Mouse (Mus musculus): ENCODE data around the gene Pcif1.
A peak's percentile ranks its signal among the peaks of the same experiment; 100 is the strongest.

Gene Pcif1

DNA sequence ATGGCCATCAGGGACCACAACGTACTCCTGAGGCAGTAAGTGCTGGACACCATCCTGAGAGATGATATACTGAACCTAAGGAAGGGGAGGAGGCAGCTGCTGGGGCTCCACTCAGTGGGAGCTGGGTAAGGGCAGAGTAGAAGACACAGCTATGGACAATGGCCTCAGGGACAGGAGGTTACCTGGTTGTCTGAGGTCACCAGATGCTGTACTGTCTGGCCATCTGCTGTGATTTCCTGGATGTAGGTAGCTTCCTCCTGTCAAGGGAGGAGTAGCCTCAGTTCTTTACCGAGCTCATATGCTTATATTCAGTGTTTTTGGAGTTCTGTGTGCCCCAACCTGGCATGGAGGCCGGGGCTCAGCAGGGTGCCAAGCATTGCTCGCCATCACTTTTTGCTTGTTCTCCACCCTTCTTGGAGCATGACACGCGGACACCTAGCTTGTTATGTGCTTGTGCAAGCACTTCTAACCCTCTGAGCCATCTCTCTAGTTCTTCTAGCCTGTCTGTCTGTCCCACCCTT, 13.7 kb downstream of the Pcif1 start:
- DNase-seq (ENCODE audit: low read depth, low spot score): no peak

DNA sequence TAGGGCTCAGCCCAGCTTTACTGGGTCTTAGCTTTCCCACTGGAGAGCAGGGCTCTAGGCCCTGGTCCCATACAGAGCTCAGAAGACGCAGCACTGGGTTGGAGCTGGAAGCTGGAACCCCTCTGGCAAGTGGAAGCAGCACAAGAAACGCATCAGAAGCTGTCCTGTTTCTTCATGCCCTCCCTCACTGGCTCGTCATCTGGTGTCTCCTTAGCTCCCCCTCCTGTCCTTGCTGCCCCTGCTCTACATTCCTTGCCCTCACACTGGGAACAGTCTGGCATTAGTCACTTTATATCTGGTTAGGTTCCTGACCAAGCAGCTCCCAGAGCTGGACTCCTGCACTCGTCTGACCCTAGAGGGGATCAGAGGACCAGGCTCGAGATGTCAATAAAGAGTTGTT, 14.9 kb downstream of the Pcif1 start:
- DNase-seq (ENCODE audit: low read depth, low spot score): no peak

DNA sequence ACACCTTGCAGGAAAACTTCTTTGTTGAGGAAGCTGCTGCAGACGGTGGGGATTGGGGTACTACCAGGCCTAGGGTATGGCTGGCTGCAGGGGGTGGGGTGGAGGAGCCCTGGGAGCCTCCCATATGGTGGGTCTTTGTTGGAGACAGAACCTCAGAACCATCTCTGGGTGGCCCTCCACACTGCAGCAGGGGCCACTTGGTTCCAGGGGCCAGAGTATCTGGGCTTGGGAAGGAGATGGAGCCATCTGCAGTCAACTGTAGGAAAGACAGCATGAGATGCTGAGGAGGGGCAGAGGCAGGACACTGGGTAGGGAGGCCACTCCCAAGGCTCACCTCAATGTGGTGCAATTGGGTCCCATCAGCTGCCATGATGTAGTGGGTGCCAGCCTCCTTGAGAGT, 15.5 kb downstream of the Pcif1 start:
- no peak for DNase-seq (ENCODE audit: low read depth, low spot score)

DNA sequence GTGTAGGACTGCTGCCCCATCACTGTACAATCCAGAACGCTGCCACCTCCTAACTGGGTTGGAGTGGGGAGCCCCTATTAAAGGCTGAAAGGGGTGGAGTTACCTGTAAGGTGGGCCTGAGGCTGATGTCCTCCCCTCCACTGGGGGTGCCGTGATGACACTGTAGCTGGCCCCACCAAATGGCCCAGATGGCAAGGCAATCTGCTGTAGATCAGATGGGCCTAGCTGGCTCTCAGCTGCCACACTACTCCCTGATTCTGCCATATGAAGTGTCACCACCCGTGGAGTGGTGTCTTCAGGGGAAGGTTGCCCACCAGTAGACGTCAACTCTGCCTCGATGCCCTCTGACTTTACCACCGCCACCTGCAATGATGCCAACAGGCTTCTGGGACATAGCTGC, 16.8 kb downstream of the Pcif1 start:
- no peak for DNase-seq (ENCODE audit: low read depth, low spot score)

DNA sequence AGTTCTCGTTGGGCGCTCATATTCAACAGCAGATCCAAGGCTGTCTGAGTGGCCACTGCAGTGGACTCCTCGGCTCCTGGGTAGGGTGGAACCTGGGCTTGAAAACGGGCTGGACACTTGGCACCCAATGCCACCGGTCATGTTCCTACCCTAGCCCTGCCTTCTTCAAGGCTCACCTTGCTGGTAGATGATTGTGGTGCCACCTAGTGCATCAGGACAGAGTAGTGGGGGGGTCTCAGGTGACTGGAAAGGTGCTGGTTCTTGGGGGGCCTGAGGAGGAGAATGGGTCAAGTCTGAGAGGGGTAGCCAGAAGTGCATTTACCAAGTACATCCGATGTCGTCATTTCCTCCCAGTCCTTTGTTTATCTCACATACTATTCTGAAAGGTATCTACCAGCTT, 18.9 kb downstream of the Pcif1 start:
- DNase-seq (ENCODE audit: low read depth, low spot score): no peak

DNA sequence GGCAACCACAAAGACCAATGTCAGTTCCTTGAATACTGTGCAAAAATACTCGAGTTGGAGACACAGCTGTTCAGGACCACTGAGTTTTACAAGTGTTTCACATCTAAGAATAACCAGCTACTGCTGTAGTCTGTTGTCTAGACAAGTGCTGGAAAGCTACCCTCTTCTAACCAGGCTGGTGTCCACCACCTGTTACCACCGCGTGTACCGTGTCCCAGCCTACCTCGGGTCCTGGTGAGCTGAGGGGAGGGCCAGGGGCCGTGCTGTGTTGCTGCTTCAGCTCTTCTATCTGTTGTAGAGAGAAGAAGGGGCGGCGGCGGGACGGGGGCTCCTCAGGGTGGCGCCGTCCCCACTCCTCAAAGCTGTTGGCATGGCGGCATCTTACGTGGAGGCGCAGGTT, 19.9 kb downstream of the Pcif1 start:
- no peak for DNase-seq (ENCODE audit: low read depth, low spot score)

DNA sequence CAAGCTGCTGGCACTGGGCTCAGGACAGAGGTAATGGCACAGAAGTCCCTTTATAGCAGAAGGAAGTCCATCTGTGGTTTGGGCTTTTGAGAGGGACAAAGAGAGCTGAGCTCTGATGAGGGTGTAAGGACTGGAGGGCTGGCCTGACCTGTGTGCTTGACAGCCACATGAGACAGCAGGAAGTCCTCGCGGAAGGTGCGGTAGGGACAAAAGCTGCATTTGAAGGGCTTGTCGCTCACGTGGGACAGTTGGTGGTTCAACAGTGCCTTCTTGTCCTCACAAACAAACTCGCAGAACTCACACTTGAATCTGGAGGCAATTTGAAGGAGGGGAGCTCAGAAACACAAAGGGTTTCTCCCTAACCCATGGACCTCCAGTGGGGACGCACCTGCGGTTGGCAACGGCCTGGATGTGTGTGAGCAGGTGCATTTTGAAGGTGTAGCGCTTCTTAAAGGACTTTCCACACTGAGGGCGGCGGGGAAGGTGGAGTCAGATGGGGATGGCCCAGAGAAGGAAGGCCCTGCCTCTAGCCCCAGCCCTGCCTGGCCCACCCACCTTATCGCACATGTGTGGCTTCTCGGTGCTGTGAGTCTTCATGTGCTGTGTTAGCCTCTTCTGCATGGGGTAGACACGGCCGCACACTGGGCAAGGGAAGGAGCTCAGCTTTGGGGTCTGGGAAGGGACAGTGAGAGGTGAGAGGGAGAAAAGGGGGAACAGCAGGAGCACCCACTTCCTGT, 20.8 kb downstream of the Pcif1 start:
- DNase-seq (ENCODE audit: low read depth, low spot score): no peak

DNA sequence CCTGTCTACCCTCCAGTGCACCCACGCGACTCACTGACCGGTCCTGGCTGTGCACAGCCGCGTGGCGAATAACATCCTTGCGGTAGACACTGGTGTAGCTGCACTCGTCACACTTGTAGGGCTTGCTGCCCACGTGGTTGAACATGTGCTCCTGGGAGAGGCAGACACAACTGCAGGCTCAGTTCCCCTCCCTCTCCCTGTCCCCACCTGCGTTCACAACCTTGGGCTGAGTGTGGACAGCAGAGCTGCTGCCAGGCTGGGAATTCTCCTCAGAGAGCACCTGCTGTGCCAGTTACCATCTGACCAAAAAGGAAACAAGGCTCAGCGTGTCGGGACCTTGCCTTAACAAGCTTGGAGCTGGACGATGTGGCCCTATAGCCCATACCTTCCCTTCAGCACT, 22.3 kb downstream of the Pcif1 start:
- no peak for DNase-seq (ENCODE audit: low read depth, low spot score)

DNA sequence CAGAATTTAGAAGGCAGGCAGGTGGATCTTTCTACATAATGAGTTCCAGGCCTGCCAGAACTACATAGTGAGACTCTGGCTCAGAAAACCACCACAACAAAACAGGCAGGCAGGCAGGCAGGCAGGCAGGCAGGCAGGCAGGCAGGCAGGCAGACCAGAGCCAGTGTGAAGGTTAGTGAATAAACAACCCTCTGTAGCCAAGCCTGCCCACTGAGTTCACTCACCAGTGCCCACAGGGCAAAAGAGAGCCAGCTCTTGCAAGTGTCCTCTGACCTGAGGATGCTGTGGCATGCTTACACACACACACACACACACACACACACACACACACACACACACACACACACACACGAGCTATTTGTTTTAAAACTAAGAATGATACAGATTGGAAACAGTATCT, 24.4 kb downstream of the Pcif1 start:
- DNase-seq (ENCODE audit: low read depth, low spot score): no peak

DNA sequence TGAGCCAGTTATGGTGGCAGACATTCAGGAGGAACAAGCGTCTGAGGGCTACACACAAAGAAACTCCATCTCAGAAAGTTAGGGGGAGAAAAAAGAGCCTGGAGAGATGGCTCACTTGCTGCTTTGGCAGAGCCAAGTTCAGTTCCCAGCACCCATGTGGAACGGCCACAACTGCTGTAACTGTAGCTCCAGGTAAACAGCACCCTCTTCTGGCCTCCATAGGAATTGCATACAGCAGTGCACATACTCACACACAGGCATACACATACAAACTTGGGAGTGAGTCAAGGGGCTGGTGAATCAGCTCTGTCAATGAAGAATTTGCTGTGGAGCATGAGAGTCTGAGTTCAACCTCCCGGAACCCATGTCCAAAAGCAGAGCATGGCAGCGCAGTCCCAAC, 27.0 kb downstream of the Pcif1 start:
- no peak for DNase-seq (ENCODE audit: low read depth, low spot score)

DNA sequence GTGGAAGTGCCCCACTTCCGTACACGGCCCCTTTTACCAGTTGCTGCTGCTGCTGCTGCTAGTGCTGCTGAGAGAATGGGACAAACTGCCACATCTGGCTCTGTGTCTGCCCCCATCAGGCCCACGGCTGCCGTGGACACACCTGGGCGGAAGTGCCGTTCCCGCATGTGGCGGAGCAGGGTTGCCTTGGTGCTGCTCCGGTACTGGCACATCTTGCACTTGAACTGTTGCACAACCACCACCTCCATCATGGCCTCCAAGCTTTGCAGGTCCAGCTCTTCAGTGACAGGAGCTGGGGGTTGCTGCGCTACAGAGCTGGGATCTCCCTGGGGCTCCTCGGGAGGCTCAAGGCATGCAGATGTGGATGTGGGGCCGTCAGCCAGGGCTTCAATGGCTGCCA, 28.4 kb downstream of the Pcif1 start:
- DNase-seq (ENCODE audit: low read depth, low spot score): no peak

DNA sequence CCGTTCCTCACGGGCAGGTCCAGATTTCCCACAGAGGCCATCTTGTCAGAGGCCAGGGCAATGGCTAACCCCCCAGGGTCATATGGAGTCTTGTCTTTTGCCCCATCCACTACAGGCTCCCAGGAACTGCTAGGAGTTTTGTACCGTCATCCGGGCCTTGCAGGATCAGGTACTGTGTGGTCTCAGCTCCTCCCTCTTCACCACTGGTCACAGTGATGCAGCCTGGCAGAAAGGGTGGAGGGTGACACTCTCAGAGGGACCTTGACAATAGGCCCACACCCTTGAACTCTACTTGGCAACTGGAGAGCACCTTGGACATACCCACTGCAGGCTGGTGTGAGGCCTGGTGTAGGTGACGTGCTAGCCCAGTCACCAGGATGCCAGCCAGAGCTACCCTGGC, 28.9 kb downstream of the Pcif1 start:
- no peak for DNase-seq (ENCODE audit: low read depth, low spot score)

DNA sequence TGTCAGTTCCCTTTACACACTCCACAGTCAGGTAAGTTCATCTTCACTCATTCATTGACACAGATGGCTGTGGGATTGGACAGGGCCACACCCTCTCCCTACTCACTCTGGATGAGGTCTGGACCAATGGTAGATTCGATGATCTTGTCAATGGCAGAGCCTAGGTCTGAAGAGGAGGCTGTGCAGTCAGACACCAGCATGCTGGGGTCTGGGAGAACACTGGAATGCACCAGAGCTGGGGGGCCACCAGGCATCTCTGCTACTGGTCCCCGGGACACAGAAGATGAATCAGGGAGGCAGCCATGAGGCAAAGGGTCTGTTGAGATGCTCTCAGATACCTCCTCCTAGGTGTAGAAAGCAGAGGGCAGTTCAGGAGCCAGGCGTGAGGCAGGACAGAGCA, 30.0 kb downstream of the Pcif1 start:
- DNase-seq (ENCODE audit: low read depth, low spot score): no peak

DNA sequence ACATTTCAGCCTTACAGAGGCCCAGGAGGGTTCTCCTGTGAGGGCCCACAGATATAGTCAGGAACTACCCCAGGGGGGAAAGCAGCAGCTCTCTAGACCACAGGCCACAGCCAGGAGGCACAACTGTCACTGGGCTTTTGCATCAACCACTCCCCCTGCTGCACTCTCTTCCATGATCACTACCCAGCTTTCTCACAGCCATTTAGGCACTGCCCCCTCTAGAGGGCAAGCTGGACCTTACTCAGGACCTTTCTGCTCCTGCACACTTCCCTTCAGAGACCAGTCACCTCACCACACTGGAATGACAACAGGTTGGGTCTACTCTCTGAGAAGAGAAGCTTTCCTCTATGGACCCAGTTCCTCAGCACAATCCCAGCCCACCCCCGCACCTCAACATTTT, 30.4 kb downstream of the Pcif1 start:
- no peak for DNase-seq (ENCODE audit: low read depth, low spot score)

DNA sequence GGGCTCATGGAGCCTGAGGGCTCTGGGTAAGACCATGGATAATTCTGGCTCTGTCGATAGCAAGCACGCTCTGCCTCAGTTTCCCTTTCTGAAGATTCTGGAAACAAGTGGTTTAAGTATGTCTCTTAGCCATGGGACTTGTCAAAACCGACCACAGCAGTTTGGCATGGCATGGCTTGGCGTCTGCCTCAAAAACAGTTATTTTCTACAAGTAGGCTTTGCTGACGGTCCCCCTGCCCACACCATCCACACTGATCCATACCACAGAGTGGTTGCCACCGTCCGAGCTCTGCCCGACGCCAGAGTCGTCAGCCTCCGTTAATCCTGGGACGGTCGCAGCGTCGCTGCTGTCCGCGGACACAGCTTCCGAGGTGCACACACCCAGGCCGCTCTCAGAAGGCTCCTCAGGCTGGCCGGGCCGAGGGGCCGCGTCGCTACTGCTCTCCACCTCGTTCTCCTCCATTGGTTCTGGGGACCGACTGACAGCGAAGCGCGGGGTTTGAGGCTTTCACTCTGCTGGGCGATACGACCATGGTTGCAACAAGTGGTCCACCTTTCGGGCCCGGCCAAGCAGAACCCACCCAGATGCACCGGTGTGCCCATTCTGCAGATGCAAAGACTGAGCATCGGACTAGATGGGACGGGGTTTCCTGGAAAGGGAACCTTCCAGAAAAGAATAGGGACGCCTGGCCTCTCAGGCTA, 31.4 kb downstream of the Pcif1 start:
- DNase-seq (ENCODE audit: low read depth, low spot score): no peak

DNA sequence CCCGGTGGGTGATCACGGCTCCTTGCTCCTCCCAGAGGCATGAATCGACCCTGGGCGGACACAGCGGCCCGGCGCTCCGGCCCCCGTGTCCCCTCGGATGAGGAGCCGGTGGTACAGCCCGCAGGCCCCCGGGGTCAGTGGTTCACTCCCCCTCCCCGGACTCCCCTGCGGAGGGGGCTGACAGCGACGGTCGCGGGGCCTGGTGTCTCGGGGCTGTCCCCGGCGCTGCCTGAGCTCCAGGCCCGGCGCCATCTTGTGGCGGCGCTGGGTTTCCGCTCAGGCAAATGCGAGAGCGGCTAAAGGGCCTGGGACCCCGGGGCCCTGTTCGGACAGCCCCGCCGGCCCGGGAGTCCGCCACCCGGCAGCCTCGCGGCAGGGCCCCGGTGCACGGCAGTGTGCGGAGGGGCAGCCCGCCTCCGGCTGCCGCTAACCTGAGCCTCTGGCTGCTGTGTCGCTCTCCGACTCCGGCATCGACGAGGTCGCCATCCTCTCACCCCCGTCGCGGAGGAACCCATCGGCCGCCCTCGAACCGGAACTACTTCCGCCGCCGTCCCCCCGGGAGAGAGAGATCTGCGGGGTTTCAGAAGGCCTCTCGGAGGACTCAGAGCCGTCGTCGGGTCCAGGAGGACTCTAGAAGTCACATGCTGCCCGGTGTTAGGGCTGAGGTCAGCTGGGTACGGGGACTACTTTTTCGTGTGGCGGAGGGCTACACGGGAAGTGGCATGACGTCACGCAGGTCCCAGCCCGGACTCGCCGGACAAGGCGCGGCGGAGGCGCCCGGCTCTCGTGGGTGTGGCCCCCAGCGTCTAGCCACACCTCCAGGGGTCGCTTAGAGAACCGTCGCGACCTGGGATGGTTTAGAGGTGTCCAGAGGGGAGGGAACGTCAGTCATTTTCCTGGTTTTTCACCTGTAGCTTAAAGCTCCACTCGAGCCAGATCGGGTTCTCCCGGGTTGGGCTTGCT, 32.3 kb downstream of the Pcif1 start, which contains the start of gene Zfp335:
Gene Zfp335, minus strand, starts transcription at position 672 of the 963 bp plus-strand sequence.
- peak; percentile 91 for DNase-seq (ENCODE audit: low read depth, low spot score)

DNA sequence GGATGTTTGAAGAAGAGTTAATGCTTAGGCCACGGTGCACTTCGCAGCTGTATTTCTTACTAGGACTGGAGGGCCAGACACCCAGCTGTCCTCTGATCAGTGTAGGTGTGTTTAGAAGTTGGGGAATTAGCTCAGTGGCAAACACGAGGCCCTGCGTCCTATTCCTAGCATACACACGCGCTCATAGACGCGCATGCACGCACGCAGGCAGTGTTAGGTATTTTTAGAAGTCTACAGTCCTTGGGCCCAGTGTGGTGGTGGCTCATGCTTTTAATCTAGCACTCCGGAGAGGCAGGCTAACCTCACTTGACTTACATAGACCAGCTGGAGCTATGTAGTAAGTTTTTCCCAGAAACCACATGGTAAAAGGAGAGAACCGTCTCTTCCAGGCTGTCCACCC, 33.0 kb downstream of the Pcif1 start:
- DNase-seq (ENCODE audit: low read depth, low spot score): no peak

DNA sequence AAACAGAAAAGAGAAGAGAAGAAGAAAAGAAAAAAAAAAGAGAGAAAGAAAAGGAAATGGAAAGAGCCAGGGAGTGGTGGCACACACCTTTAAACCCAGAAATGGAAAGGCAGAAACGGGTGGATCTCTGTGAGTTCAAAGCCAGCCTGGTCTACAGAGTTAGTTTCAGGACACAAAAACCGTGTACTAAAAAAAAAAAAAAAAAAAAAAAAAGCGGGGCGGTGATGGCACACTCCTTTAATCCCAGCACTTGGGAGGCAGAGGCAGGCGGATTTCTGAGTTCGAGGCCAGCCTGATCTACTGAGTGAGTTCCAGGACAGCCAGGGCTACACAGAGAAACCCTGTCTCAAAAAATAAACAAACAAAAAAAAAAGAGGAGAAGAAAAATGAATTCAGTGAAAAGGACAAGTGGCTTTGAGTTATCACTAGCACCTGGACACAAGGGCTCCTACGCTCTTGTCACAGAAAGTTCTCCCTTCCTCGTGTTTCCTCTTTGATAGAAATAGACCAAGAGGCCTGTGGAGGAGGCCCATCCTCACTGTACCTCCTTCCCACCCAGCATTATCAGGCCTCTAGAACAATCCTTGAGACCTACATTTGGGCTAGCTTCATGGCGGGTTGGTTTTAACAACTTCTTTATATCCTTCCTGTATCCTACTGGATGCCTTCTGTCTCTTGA, 33.8 kb downstream of the Pcif1 start:
- no peak for DNase-seq (ENCODE audit: low read depth, low spot score)

DNA sequence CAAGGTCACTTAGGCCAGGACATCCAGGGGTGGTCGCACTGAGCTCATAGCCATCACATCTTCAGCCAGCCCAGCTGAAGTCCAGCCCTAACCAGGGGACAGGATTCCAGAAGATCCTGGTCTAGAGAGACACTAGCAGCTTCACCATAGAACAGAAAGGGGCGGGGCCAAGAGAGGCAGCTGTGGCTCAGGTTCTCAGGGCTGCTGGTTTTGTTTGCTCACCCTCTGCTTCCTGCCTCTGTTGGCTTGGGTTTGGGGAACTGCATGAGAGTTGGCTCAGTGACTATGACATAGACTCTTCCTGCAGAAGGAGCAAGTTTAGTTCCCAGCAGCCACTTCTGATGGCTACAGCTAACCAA, 34.3 kb downstream of the Pcif1 start:
- DNase-seq (ENCODE audit: low read depth, low spot score): no peak

DNA sequence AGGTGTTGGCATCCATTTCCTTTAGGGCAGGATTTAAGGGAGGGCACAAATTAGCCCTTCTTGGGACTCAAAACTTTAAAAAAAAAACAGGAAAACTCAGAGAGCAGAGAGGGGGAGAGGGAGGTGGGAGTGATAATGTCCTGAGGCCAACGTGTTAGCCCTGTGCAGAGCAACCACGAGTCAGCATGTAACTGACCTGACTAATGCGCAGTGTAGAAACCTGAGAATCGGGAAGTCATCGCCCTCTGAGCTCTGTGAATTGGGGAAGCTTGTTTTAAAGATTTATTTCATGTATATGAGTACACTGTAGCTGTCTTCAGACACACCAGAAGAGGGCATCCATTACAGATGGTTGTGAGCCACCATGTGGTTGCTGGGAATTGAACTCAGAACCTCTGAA, 37.7 kb downstream of the Pcif1 start:
- no peak for DNase-seq (ENCODE audit: low read depth, low spot score)

DNA sequence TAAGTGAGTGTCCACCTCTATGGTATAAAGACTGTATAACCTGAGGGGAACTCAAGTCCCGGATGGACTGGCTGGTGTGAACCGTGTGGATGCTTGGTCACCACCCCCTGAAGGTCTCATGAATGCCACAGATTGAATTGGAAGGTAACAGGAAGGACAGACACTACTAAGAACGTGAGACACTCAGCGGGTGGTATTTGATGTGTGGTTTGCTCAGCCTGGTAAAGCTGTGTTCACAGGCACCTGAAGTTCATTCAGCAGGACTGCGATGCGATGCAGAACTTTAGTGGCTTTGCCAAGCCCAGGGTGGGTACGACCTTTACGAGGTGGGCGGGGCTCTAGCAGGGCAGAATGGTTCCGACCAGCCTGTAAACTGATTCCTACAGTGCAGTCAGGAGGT, 38.3 kb downstream of the Pcif1 start:
- DNase-seq (ENCODE audit: low read depth, low spot score): no peak

DNA sequence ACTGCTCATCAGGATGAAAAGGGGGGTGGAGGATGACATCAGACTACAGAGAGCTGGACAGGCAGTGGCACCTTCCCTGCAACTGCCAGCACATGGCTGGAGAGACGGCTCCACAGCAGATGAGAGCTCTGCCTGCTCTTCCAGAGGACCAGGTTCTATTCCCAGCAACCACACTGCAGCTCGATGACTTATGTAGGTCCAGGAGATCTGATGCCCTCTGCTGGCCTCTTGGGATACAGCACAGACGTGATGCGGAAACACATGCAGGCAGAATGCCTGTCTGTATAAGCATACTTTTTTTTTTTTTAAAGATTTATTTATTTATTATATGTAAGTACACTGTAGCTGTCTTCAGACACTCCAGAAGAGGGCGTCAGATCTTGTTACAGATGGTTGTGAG, 39.2 kb downstream of the Pcif1 start:
- DNase-seq (ENCODE audit: low read depth, low spot score): no peak

Measured in embryo, embryonic 11.5 days (tissue).